Mouse (Mus musculus): ENCODE data around the gene Vasp.

Vasp gene

DNA sequence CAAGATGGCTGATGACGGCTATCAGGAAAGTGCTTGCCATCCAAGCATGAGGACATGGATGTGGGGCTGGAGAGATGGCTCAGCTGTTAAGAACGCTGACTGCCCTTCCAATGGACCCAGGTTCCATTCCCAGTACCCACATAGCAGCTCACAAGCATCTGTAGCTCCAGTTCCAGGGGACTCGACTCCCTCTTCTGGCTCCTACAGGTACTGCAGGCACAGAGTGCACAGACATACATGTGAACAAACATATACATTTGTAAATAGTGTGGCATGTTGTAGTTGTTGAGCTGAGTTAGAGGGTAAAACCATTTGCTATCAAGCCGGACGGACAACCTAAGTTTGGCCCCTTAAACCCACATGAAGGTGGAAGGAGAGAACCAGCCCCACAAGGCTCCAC, 61.6 kb downstream of the Vasp start:
- no peak for DNase-seq (ENCODE audit: low read depth, low spot score)

DNA sequence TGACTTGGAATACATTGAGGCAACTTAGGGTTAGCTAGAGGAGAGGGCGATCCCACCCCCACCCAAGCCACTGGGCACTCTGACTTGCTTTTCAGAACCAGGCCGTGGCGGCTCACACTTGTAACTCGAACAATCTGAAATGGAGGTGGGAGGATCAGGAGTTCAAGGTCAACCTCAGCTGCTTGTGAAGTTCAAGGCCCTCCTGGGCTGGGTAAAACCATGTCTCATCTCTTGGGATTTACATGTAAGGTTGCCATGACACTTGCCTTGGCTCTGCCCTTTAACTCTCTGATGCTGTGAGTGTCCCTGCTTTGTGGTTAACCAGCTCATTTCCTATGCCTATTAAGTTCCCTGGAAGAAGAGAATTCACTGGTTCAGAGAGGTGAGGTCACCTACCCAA, 62.1 kb downstream of the Vasp start:
- DNase-seq (ENCODE audit: low read depth, low spot score) = no peak

DNA sequence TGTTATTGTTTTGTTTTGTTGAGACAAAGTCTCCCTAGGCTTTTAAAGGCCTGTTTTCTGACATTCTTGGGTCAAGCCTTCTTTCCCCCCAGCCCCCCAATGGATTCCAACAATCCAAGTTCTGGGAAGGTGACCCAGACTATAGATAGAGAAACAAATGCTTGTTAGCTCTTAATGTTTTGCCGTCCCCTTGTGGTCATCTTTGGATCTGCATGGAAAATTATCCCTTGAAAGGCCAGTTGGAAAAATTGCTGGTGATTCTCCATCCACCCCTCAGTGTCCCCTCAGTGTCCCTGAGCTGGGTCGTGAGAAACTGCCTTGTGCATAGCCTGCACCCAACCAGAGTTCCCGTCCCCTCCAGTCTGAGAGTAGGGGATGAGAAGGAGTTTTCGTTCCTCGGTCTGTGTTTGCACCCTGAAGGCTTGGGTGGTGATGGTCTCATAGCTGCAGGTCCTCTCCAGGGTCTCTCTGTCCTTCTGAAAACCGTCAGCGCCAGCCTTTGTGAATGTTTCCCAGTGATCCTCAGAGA, 62.6 kb downstream of the Vasp start:
- DNase-seq (ENCODE audit: low read depth, low spot score) = no peak

DNA sequence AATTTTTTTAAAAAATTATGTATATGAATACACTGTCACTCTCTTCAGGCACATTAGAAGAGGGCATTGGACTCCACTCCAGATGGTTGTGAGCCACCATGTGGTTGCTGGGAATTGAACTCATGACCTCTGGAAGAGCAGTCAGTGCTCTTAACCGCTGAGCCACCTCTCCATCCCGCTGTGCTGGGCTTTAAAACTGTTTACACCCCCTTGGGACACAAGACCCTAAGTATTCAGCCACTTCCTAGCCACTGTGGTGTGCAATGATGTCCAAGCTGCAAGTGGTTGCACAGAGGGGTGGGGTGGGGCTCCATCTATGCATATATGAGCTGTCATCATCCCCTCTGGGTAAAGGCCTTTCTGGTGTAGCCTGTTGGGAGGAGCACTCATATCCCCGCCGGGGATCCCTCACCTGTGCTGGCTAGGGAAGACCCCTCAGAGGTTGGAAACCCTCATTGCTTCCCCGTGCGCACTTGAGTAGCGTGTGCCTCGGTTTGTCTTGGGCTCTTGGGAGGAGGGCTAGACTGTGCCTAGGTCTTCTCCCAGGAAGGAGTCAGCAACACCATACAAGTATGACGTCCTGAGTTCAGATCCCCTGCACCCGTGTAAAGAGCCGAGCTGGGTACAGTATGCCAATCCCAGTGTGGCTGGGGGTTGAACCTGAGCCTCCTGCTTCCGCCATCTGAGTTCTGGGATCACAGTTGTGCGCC, 63.3 kb downstream of the Vasp start:
- no peak for DNase-seq (ENCODE audit: low read depth, low spot score)
